Mouse (Mus musculus) bone marrow, adult 2 months (tissue): ENCODE data around the gene BC025446.

Experiments
- CTCF ChIP-seq: fragments of 200-500 bp; IDR thresholded peaks from 2 replicates; pipeline ENCODE4 v1.5.1; 2011; ENCODE audit warnings: low read length, control low read depth; ENCODE audit not compliant: control insufficient read depth, insufficient read depth
- POLR2A ChIP-seq: fragments of 200-500 bp; IDR thresholded peaks from 2 replicates; pipeline ENCODE4 v1.6.1; 2011; ENCODE audit warnings: low read depth, mild to moderate bottlenecking, control low read depth, low read length, borderline replicate concordance; ENCODE audit not compliant: control insufficient read depth

DNA sequence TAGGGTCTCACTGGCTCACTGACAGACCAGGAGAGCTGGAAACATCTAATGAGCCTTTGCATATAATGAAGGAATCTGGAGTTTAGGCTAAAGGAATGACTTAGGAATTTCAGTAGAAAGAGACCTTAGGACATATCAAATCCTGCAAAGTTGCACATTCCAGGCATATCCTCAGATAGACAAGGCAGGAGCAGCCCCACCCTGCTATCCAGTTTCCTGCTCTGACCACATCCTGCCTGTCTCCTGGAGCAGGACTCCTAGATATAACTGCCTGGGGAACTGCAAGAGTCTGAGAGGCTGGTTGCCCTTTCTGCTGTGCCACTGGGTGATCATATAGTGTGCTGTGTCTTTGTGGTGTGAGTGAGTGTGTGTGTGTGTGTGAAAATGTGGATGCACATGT lies 54.0 kb downstream of the BC025446 start:
- TF ChIP-seq POLR2A, result no peak
- no peak for TF ChIP-seq CTCF
